Mouse (Mus musculus) kidney, postnatal 0 days (tissue): ENCODE data around the gene Nxph1. TPM values are rescaled to one million over a fixed set of nuclear protein-coding genes. Genes with fewer than 3 reads are reported as not detected.

Source experiments
- ATAC-seq: fragments of 200-750 bp; cut with Nextera tagmentation; replicated peaks from 2 replicates; pipeline ENCODE4 v1.8.0; 2017; ENCODE audit warnings: low read depth, moderate number of reproducible peaks, moderate TSS enrichment, moderate library complexity; ENCODE audit not compliant: low FRiP score
- DNase-seq: peaks from one replicate; pipeline ENCODE4 v3.0.0-alpha.2; 2016; ENCODE audit warnings: low spot score
- H3K27ac ChIP-seq: fragments of 300-500 bp; sonication (generic); 2 replicates; pipeline ENCODE4 v1.5.1; 2014; ENCODE audit warnings: mild to moderate bottlenecking
- H3K27me3 ChIP-seq: fragments of 300-500 bp; sonication (generic); 2 replicates; pipeline ENCODE4 v1.6.1; 2014; ENCODE audit warnings: low read length, mixed read lengths; ENCODE audit not compliant: insufficient read depth
- H3K36me3 ChIP-seq: fragments of 300-500 bp; sonication (generic); 2 replicates; pipeline ENCODE4 v1.6.1; 2014; ENCODE audit warnings: low read length, mixed read lengths; ENCODE audit not compliant: insufficient read depth
- H3K4me1 ChIP-seq: fragments of 300-500 bp; sonication (generic); replicated peaks from 2 replicates; pipeline ENCODE4 v1.6.1; 2014; ENCODE audit warnings: antibody characterized with exemption, low read length, mixed read lengths; ENCODE audit not compliant: insufficient read depth
- H3K4me2 ChIP-seq: fragments of 300-500 bp; sonication (generic); 2 replicates; pipeline ENCODE4 v1.6.1; 2014; ENCODE audit warnings: mild to moderate bottlenecking, low read length, moderate library complexity, mixed read lengths
- H3K4me3 ChIP-seq: fragments of 300-500 bp; sonication (generic); replicated peaks from 2 replicates; pipeline ENCODE4 v1.5.1; 2014; ENCODE audit warnings: low read depth, low read length
- H3K9ac ChIP-seq: fragments of 300-500 bp; sonication (generic); 2 replicates; pipeline ENCODE4 v1.6.1; 2014; ENCODE audit warnings: low read depth, low read length
- H3K9me3 ChIP-seq: fragments of 300-500 bp; sonication (generic); replicated peaks from 2 replicates; pipeline ENCODE4 v1.6.1; 2016; ENCODE audit warnings: low read length, inconsistent platforms, mixed read lengths
- CTCF ChIP-seq: IDR thresholded peaks from 2 replicates; pipeline ENCODE4 v1.5.1; 2016; ENCODE audit warnings: antibody characterized with exemption, low read depth, mild to moderate bottlenecking, moderate library complexity
- WGBS: fragments of 180-500 bp; shearing (Covaris S2); extraction: QIAGEN DNeasy Blood & Tissue Kit; methylation state at CpG from one replicate; pipeline ENCODE4 v1.1.7; 2014; 5-methylcytosine and 5-hydroxymethylcytosine counted together
- polyA plus RNA-seq: library from polyadenylated mRNA; unstranded; fragments of >200 nt; fragmentation: Nextera tagmentation; extraction: Ambion mirVana; gene quantifications from 2 replicates; pipeline ENCODE4 v1.2.1, GENCODE M21; 2015

Nxph1 gene
- polyA plus RNA-seq, 1 experiment from 2014 or later, result not detected

- ATAC-seq (no peak), DNase-seq (no peak)
- no peaks in the 10 kb centered on the region for H3K27me3 ChIP-seq
- no peak for TF ChIP-seq CTCF
- H3K4me1 ChIP-seq, result no peaks in the 10 kb centered on the region
- no peaks in the 10 kb centered on the region for H3K9me3 ChIP-seq
- no peaks in the 10 kb centered on the region for H3K36me3 ChIP-seq
- no peak overlapping the region for H3K27ac ChIP-seq
- no peak overlapping the region for H3K4me3 ChIP-seq
- H3K9ac ChIP-seq, result no peak overlapping the region
- no peak overlapping the region for H3K4me2 ChIP-seq
Measured at GRCm38 (mm10) chr6:9147966-9148365, 199.7 kb downstream of the Nxph1 start.

- ATAC-seq, result no peak
- WGBS, result 23% methylated on average over 1 of the region's 1 CpGs
Measured at GRCm38 (mm10) chr6:9149791-9150190, 201.6 kb downstream of the Nxph1 start.

GRCm38 (mm10) chr6:9159191-9159590, 211.0 kb downstream of the Nxph1 start:
- 69% methylated on average over 2 of the region's 2 CpGs for WGBS
- H3K4me1 ChIP-seq, result no peaks in the 10 kb centered on the region
- ATAC-seq, result no peak

More at GRCm38 (mm10) chr6:9149791-9150190, 201.6 kb downstream of the Nxph1 start:
- Histone ChIP-seq H3K9ac (no peak overlapping the region), H3K27ac (no peak overlapping the region), H3K4me3 (no peak overlapping the region), H3K9me3 (no peaks in the 10 kb centered on the region), H3K4me2 (no peak overlapping the region), H3K4me1 (no peaks in the 10 kb centered on the region), H3K27me3 (no peaks in the 10 kb centered on the region), H3K36me3 (no peaks in the 10 kb centered on the region)
- DNase-seq, result no peak
- no peak for TF ChIP-seq CTCF

GRCm38 (mm10) chr6:9182477-9182876, 234.2 kb downstream of the Nxph1 start:
- ATAC-seq (no peak), DNase-seq (no peak)
- no peaks in the 10 kb centered on the region for H3K36me3 ChIP-seq
- H3K9me3 ChIP-seq, result no peaks in the 10 kb centered on the region
- 58% methylated on average over 3 of the region's 3 CpGs for WGBS
- H3K4me3 ChIP-seq, result no peak overlapping the region
- no peak overlapping the region for H3K9ac ChIP-seq
- no peak overlapping the region for H3K27ac ChIP-seq
- H3K27me3 ChIP-seq, result no peaks in the 10 kb centered on the region
- no peak for TF ChIP-seq CTCF
- no peaks in the 10 kb centered on the region for H3K4me1 ChIP-seq
- H3K4me2 ChIP-seq, result no peak overlapping the region

More at GRCm38 (mm10) chr6:9159191-9159590, 211.0 kb downstream of the Nxph1 start:
- TF ChIP-seq CTCF, result no peak
- H3K36me3 ChIP-seq, result no peaks in the 10 kb centered on the region
- no peak overlapping the region for H3K4me3 ChIP-seq
- no peak overlapping the region for H3K27ac ChIP-seq
- H3K4me2 ChIP-seq, result no peak overlapping the region
- H3K27me3 ChIP-seq, result no peaks in the 10 kb centered on the region
- H3K9ac ChIP-seq, result no peak overlapping the region
- no peaks in the 10 kb centered on the region for H3K9me3 ChIP-seq
- DNase-seq, result no peak

- H3K9ac ChIP-seq, result no peak overlapping the region
- no peaks in the 10 kb centered on the region for H3K36me3 ChIP-seq
- DNase-seq, result no peak
- no peak for TF ChIP-seq CTCF
- no peaks in the 10 kb centered on the region for H3K27me3 ChIP-seq
- H3K4me2 ChIP-seq, result no peak overlapping the region
- no peak overlapping the region for H3K27ac ChIP-seq
- H3K4me3 ChIP-seq, result no peak overlapping the region
- no peaks in the 10 kb centered on the region for H3K9me3 ChIP-seq
- H3K4me1 ChIP-seq, result no peaks in the 10 kb centered on the region
- WGBS, result 82% methylated on average over 4 of the region's 4 CpGs
- no peak for ATAC-seq
Measured at GRCm38 (mm10) chr6:9210730-9211129, 262.5 kb downstream of the Nxph1 start.

GRCm38 (mm10) chr6:9220724-9221453, 272.7 kb downstream of the Nxph1 start:
- Histone ChIP-seq H3K27me3 (no peaks in the 10 kb centered on the region), H3K27ac (no peak overlapping the region), H3K9ac (no peak overlapping the region), H3K4me3 (no peak overlapping the region), H3K4me2 (no peak overlapping the region), H3K36me3 (no peaks in the 10 kb centered on the region), H3K4me1 (no peaks in the 10 kb centered on the region), H3K9me3 (no peaks in the 10 kb centered on the region)
- ATAC-seq (no peak), DNase-seq (no peak)
- TF ChIP-seq CTCF, result no peak
- 59% methylated on average over 4 of the region's 4 CpGs for WGBS

- Histone ChIP-seq H3K27me3 (no peaks in the 10 kb centered on the region), H3K4me3 (no peak overlapping the region), H3K9me3 (no peaks in the 10 kb centered on the region), H3K36me3 (no peaks in the 10 kb centered on the region), H3K9ac (no peak overlapping the region), H3K4me1 (no peaks in the 10 kb centered on the region), H3K4me2 (no peak overlapping the region), H3K27ac (no peak overlapping the region)
- ATAC-seq (no peak), DNase-seq (peak; percentile 30)
- peak; percentile 69 for TF ChIP-seq CTCF
Measured at GRCm38 (mm10) chr6:9234802-9235201, 286.6 kb downstream of the Nxph1 start.
